Mouse (Mus musculus): Measurements from ENCODE around the gene Zmiz1. TPM values are rescaled to one million over a fixed set of nuclear protein-coding genes. Genes with fewer than 3 reads are reported as not detected.
A peak's percentile ranks its signal among the peaks of the same experiment; 100 is the strongest.

The Zmiz1 gene
- polyA plus RNA-seq, 1 experiment from 2014 or later: 18.0 TPM

DNA sequence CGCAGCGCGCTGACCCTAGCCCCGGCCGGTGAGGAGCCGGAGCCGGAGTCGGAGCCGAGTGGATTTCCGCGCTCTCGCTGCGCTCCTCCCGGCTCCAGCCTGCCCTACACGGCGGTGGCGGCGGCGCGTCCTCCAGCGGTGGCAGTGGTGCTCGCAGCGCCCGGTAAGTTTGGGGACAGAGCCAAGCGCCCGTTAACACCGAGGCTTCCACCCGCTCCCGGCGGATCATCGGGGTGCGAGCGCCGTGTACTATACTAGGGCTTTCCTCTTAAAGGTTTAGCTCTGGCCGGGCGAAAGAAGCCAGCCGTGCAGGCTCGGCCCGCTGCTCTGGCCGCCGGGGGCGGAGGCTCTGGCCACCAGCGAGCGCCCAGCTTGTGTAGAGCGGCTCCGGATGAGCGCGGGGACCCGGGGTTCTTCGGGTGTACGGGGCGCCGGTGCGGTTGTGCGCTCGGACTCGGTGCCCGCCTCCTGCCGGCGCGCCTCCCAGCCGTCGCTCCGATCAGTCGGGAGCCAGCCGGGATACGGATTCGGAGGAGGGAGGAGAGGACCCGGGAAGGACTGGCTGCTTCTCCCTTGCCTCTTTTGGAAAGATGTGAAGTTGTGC, 511 bp downstream of the Zmiz1 start:
- ATAC-seq: peak; percentile 27
- no peaks in the 10 kb centered on the region for H3K9me3 ChIP-seq (ENCODE audit: low read length)
- no peaks in the 10 kb centered on the region for H3K36me3 ChIP-seq (ENCODE audit: insufficient read depth, low read length)
- H3K9ac ChIP-seq (replicated peaks; ENCODE audit: low read depth): peak overlapping the region; percentile 96
- H3K4me1 ChIP-seq (ENCODE audit: insufficient read depth, low read depth, low read length): peaks cover 25% of the 10 kb centered on the region
- peak; percentile 57 for DNase-seq (ENCODE audit: low spot score)
- no peaks in the 10 kb centered on the region for H3K27me3 ChIP-seq (replicated peaks; ENCODE audit: insufficient read depth, low read length)
- peak overlapping the region; percentile 96 for H3K4me3 ChIP-seq (ENCODE audit: low read depth, low read length)
- peak overlapping the region; percentile 99 for H3K27ac ChIP-seq (ENCODE audit: low read length)
- 0% methylated on average over 59 of the region's 69 CpGs for WGBS
- TF ChIP-seq CTCF (IDR thresholded peaks at IDR 0.05) (peak; percentile 68), EP300 (IDR thresholded peaks at IDR 0.05) (no peak)
- peak overlapping the region; percentile 78 for H3K4me2 ChIP-seq (replicated peaks; ENCODE audit: low read depth, low read length)

DNA sequence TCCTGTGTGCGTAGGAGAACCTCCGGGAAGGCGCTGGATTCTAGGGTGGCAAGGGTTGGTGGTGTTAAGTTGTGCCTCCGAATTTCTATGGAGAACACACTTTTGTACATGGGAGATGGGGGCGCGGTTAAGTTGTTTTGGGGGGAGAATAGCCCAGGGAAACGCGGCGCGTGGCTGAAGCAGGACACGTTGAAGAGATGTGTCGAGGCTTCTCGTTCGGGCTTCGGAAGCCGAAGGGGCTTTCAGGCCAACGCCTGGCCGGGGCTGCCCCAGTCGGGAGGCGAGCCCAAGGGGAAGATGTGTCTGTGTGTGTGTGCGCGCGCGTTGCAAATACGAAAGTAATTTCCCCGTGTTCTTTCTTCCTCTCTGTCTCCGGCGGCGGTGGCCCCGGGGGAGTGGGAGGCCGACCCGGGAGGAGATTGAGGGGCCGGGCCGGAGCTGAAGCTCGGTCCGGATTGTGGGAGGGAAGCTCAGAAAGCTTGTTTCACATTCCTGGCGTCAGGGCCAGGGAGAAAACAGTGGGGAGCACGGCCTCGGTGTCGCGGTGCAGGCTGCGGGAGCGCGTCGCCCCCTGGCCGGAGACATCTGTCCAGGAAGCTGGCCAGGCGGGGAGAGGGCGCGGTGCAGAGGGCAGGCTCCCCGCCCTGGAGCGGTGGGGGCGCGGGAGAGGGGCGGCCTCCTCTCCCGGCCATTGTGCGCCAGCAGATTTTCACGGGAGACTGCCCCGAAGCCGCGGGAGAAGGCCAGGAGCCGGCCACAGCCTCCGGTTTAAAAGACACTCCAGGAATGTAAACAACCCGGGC, 1.2 kb downstream of the Zmiz1 start:
- ATAC-seq (peak; percentile 8), DNase-seq (ENCODE audit: low spot score) (peak; percentile 77)
- TF ChIP-seq EP300 (IDR thresholded peaks at IDR 0.05) (no peak), CTCF (IDR thresholded peaks at IDR 0.05) (peak; percentile 43)
- H3K36me3 ChIP-seq (ENCODE audit: insufficient read depth, low read length): no peaks in the 10 kb centered on the region
- H3K4me3 ChIP-seq (ENCODE audit: low read depth, low read length): peak overlapping the region; percentile 96
- no peaks in the 10 kb centered on the region for H3K27me3 ChIP-seq (replicated peaks; ENCODE audit: insufficient read depth, low read length)
- WGBS: under 1% methylated on average over 45 of the region's 63 CpGs
- no peaks in the 10 kb centered on the region for H3K9me3 ChIP-seq (ENCODE audit: low read length)
- H3K4me1 ChIP-seq (ENCODE audit: insufficient read depth, low read depth, low read length): peaks cover 30% of the 10 kb centered on the region
- H3K4me2 ChIP-seq (replicated peaks; ENCODE audit: low read depth, low read length): peak overlapping the region; percentile 78
- H3K9ac ChIP-seq (replicated peaks; ENCODE audit: low read depth): peak overlapping the region; percentile 96
- H3K27ac ChIP-seq (ENCODE audit: low read length): peak overlapping the region; percentile 99

DNA sequence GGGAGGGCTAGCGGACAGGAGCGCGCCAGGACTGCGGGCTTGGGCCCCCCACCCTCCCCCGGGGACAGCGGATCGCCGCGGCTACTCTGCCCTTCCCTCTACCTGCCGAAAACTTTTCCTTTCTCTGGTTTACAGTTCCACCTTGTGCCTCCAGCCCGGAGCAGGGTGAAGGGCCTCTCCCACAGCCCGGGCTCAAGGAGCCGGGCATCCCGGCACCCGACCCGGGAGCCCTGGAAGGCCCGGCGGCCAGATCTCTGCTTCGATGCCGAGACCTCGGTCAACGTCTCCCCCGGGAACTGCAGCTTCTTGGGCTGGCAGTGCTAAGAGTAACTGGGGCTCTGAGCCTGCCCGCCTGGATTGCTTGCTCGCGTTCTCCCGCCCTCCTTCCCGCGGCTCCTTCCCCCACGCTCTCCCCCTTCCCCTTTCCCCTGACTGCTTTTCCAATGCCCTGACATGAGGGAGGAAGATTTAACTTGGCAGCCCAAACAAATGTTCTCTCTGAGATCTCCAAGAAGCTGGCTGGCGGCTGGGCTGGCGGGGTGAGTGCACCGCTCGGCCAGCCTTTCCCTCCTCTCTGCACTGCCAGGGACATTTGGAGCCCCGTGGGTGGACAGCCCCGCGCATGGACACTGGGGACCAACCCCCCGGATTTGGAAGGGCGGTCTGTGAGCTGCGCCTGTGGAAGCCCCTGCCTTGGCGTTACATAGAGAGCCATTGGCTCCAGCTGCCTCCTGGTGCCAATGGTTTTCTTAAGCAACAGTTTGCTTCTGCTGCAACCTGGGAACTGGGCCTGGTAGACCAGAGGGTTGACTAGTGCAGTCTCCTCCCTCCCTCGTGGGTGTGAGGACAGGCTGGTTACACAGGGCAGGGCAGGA, 2.1 kb downstream of the Zmiz1 start:
- DNase-seq (ENCODE audit: low spot score): peak; percentile 86
- Histone ChIP-seq H3K4me2 (replicated peaks; ENCODE audit: low read depth, low read length) (peak overlapping the region; percentile 78), H3K36me3 (ENCODE audit: insufficient read depth, low read length) (no peaks in the 10 kb centered on the region), H3K27ac (ENCODE audit: low read length) (peak overlapping the region; percentile 99), H3K4me3 (ENCODE audit: low read depth, low read length) (peak overlapping the region; percentile 96), H3K9me3 (ENCODE audit: low read length) (no peaks in the 10 kb centered on the region), H3K4me1 (ENCODE audit: insufficient read depth, low read depth, low read length) (peaks cover 31% of the 10 kb centered on the region), H3K27me3 (replicated peaks; ENCODE audit: insufficient read depth, low read length) (no peaks in the 10 kb centered on the region), H3K9ac (replicated peaks; ENCODE audit: low read depth) (peak overlapping the region; percentile 96)
- TF ChIP-seq CTCF (IDR thresholded peaks at IDR 0.05): no peak
- no peak for TF ChIP-seq EP300 (IDR thresholded peaks at IDR 0.05)
- peak; percentile 5; the same call in 1 of the 2 replicates for ATAC-seq
- under 1% methylated on average over 41 of the region's 42 CpGs for WGBS

DNA sequence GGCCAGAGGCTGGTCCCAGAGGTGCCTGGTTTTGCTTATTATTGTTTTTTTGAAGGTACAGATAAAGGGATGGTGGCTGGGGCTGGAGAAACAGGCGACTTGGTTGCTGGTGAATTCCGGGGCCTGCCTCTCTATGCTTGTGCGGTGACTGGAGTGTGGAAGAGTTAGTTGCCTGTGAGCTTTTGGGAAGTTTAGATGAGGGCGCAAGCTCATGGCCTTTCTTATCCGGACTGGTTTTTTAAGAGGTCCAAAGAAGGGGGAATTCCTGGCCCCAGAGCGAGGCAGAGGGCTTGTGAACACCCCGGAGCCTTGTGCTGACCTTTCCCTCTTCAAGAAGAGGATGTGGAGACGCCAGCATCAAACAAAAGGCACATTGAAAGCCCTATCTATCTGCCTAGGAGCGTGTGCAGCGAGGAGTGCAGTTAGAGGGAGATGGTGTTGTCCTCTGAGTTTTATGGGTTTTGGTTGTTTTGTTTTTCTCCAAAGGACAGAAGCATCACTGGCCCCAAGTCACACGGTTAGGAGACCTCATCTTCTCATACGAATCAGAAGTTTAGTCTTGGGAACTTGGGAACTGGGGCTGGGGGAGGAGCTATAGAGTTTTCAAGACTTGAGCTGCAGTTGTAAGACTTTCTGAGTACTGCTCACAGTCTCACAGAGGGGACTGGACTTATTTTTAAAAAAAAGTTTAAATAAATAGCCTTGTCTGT, 2.8 kb downstream of the Zmiz1 start:
- TF ChIP-seq CTCF (IDR thresholded peaks at IDR 0.05) (no peak), EP300 (IDR thresholded peaks at IDR 0.05) (peak; percentile 16; the same call in 1 of the 2 replicates)
- H3K4me3 ChIP-seq (ENCODE audit: low read depth, low read length): peak overlapping the region; percentile 96
- H3K9me3 ChIP-seq (ENCODE audit: low read length): no peaks in the 10 kb centered on the region
- DNase-seq (ENCODE audit: low spot score) (peak; percentile 55), ATAC-seq (no peak)
- peaks cover 39% of the 10 kb centered on the region for H3K4me1 ChIP-seq (ENCODE audit: insufficient read depth, low read depth, low read length)
- H3K9ac ChIP-seq (replicated peaks; ENCODE audit: low read depth): peak overlapping the region; percentile 96
- no peaks in the 10 kb centered on the region for H3K36me3 ChIP-seq (ENCODE audit: insufficient read depth, low read length)
- peak overlapping the region; percentile 78 for H3K4me2 ChIP-seq (replicated peaks; ENCODE audit: low read depth, low read length)
- WGBS: 13% methylated on average over 12 of the region's 12 CpGs
- H3K27ac ChIP-seq (ENCODE audit: low read length): peak overlapping the region; percentile 99
- no peaks in the 10 kb centered on the region for H3K27me3 ChIP-seq (replicated peaks; ENCODE audit: insufficient read depth, low read length)

DNA sequence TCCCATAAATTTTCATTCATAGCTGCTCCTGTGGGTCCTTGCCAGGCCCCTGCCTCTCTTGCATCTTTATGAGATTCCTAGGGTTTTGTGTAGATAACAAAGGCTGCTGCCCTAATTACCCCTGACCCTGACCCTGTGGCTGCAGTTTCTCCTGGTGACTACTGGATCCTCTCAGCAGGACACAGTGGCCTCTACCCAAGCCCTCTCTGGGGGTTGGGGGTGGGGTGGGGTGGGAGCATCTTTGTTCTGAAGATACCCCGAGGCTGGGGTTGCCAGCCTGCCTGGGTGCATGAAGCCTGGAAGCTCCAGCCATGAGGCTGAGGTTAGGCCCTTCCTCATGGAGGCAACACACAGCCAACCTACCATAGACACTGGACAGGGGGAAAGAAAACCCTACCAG, 4.0 kb downstream of the Zmiz1 start:
- no peak overlapping the region for H3K4me2 ChIP-seq (replicated peaks; ENCODE audit: low read depth, low read length)
- DNase-seq (ENCODE audit: low spot score) (no peak), ATAC-seq (no peak)
- H3K36me3 ChIP-seq (ENCODE audit: insufficient read depth, low read length): no peaks in the 10 kb centered on the region
- no peak overlapping the region for H3K4me3 ChIP-seq (ENCODE audit: low read depth, low read length)
- no peak overlapping the region for H3K9ac ChIP-seq (replicated peaks; ENCODE audit: low read depth)
- no peak for TF ChIP-seq CTCF (IDR thresholded peaks at IDR 0.05)
- TF ChIP-seq EP300 (IDR thresholded peaks at IDR 0.05): no peak
- peaks cover 44% of the 10 kb centered on the region for H3K4me1 ChIP-seq (ENCODE audit: insufficient read depth, low read depth, low read length)
- H3K9me3 ChIP-seq (ENCODE audit: low read length): no peaks in the 10 kb centered on the region
- no peaks in the 10 kb centered on the region for H3K27me3 ChIP-seq (replicated peaks; ENCODE audit: insufficient read depth, low read length)
- peak overlapping the region; percentile 32 for H3K27ac ChIP-seq (ENCODE audit: low read length)
- 29% methylated on average over 1 of the region's 1 CpGs for WGBS
